Mouse (Mus musculus) cortical plate, adult 2 months (tissue): Measurements from ENCODE around the gene Smim20.

Experiments
- CTCF ChIP-seq: fragments of 200-500 bp; IDR thresholded peaks from 2 replicates; pipeline ENCODE4 v1.5.1; 2011; ENCODE audit warnings: mild to moderate bottlenecking, control low read depth, low read length; ENCODE audit not compliant: insufficient read depth; ENCODE audit errors: extremely low read depth
- POLR2A ChIP-seq: fragments of 200-500 bp; IDR thresholded peaks from 2 replicates; pipeline ENCODE4 v1.6.1; 2011; ENCODE audit warnings: mild to moderate bottlenecking, low read length, control low read depth; ENCODE audit not compliant: insufficient read depth; ENCODE audit errors: extremely low read depth

DNA sequence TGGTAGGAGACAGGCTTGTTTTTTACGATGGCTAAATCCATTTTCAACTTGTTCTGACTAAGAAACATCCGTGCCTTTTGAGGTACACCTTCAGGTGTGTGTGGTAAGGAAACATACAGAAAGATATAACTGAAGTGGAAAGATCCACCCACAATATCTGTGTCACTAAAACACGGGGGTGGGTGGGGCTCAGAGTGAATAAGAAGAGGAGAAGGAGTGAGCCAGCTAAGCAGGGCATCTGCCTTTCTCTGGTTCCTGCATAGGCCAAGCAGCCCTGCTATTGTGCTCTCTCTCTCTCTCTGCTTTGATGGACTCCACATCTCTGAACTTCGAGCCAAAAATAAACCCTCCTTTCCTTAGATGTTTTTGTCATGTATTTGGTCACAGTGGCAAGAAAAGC, 38.1 kb downstream of the Smim20 start:
- TF ChIP-seq POLR2A (no peak), CTCF (no peak)
